Mouse (Mus musculus): ENCODE data around the gene Gjb1. TPM values are rescaled to one million over a fixed set of nuclear protein-coding genes. Genes with fewer than 3 reads are reported as not detected.
"Not testable (repeated sequence)": the region's sequence is repeated elsewhere in the genome, so short reads cannot be mapped to it uniquely, and the experiment has no call there.

Gjb1 gene
- not detected for total RNA-seq (2021)

DNA sequence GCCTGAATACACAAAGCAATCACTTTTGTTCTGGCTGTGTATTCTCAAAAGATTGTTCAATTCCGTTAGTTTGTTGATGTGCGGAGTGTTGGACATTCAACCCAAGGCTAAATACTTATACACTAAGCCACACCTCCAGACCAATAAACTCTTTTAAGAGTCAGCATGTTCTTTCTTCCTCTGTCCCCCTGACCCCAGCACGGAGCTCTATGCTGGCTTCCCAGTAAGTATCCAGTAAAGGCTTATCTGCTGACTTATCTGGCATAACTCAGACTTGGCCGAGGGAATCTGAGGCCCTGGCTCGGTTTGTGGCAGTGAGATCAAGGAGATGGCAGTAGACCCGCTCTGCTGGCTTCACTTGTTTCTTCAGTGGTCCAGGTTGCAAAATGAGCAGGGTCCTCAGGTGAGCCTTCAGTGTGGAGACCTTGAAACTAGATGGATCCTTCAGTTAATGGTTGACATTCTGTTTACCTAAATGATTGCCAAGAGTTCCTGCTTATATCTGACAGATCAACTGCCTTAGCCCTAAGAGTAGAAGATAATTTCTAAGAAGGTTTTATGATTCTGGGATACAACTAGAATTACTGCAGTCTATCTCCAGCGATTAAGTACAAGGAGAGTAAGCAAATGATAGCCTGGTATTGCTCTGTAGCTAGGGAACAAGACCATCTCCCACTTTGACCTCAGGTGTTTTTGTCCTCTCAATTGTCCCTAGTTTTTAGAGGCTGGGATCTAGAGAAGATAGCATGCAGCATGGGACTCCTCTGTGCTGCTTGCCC, at the start of gene Gjb1:
Gene Gjb1 (plus strand): TSS at position 189 of the 779 bp plus-strand sequence.
- DNase-seq, result no peak

DNA sequence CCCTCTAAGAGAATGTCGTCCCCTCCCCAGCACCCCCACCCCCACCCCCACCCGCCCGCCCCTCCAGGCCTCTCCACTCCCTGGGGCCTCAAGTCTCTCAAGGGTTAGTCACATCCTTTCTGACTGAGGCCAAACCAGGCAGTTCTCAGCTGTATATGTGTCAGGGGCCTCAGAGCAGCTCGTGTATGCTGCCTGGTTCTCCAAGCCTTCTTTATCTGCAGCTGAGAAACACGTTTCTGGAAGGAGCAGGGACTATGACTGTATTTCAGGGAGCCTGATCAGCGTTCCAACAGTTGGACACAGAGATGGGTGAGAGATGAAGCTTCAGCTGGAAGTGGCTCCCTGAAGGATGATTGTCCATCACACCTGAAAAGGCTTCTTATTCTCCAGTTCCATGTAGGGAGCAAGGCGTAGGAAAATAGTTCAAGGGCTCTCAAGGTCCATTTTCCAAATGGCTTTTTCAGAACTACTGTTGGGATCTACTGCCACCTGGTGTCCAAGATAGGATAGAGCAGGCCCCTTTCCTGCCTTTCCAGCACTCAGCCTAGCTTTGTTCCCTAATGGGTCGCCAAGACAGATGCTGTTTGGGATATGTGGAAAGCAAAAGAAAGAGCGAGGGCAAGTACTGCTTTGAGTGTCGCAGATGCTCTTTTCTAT, 46.7 kb upstream of the Gjb1 start:
- DNase-seq, result peak; percentile 73

- no peak for DNase-seq
Observed at GRCm38 (mm10) chrX:101332031-101332374, 44.2 kb upstream of the Gjb1 start.

DNA sequence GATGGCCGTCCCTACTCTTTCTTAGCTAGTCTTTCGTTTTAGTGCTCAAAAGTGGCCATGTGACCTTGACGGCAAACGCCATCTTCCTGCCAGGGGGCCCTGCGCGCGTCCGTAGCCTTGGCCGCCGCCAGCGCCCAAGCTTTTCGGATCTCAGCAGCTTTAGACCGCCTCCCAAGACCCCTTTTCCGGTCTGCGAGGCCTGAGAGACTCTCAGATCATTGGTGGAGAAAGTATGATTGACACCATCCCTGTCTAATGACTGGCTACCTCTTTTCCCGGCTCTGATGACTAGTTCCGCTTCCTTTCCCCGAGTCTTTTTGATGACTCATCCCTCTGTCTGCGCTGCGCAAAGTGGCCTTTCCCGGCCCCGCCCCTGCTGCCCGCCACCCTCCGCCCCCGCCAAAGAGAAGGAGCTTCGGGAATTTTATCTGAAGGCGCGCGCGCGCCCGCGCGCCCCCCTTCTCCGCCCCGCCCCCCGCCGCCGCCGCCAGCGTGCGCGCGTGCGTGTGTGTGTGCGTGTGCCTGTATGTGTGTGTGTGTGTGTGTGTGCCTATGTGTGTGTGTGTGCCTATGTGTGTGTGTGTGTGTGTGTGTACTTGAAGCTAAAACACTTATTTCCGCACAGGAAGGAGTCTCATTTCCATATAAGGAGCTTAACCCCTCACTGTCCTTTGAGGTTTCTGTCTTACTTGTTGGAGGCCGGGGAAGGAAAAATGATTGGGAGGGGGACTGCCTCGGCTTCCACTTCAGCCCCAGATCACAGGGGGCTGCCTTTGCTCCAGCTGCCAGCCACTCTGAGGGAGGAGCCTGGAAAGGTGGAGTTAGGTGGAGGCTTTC, 43.6 kb upstream of the Gjb1 start:
- DNase-seq, result peak; percentile 86

DNA sequence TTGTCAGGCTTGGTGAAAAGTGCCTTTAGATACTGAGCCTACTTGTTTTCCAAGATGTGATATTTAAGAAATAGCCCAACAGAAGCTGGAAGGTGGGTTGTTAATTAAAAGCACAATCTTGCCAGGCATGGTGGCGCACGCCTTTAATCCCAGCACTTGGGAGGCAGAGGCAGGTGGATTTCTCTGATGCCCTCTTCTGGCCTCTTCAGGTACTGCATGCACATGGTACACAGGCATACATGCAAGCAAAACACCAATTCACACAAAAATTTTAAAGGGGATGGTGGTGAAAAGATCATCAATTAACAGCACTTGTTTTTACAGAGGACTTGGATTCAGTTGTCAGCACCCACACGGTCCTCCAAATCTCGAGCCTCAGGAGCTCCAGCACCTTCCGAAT, 41.6 kb upstream of the Gjb1 start:
- no peak for DNase-seq

- no peak for DNase-seq
Observed at GRCm38 (mm10) chrX:101338666-101339065, 37.5 kb upstream of the Gjb1 start.

GRCm38 (mm10) chrX:101342837-101343236, 33.3 kb upstream of the Gjb1 start:
- DNase-seq, result not testable (repeated sequence)

DNA sequence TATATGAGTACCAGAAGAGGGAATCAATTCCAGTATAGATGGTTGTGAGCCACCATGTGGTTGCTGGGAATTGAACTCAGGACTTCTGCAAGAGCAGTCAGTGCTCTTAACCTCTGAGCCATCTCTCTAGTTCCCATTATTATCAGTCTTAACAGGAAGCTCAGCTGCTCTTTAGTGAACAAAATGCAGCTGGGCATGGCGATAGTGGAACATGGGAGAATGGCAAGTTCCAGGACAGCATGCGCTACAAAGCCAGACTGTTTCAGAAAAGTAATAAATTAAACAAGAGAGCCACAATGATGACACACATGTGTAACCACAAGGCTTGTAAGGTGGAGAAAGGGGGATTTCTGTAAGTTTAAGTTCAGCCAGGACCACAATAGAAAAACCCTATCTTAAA, 30.7 kb upstream of the Gjb1 start:
- no peak for DNase-seq

- no peak for DNase-seq
Observed at GRCm38 (mm10) chrX:101346475-101346874, 29.7 kb upstream of the Gjb1 start.

- no peak for DNase-seq
Observed at GRCm38 (mm10) chrX:101351188-101351587, 25.0 kb upstream of the Gjb1 start.

- DNase-seq, result peak; percentile 21
Observed at GRCm38 (mm10) chrX:101358902-101359301, 17.3 kb upstream of the Gjb1 start.

GRCm38 (mm10) chrX:101369001-101369400, 7.2 kb upstream of the Gjb1 start:
- DNase-seq, result no peak

GRCm38 (mm10) chrX:101370573-101370972, 5.6 kb upstream of the Gjb1 start:
- DNase-seq, result no peak

DNA sequence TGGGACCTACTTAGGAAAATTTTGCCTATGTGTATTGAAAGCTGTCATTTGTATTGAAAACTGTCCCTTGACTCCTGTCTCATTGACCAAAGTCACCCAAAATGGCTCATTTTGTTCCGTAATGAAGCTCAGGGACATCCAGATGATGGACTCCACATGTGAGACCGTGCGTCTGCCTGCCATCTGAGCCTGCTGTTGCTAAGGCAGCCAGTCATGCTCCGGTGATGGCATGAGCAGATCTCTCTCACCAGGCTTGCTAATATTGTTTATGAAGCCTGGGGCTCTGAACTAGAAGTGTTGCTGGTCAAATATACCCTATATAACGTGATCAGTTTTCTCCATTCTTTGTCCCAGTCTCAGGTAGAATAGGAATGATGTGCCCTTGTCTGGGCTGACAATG, 3.2 kb upstream of the Gjb1 start:
- DNase-seq, result no peak

- DNase-seq, result no peak
Observed at GRCm38 (mm10) chrX:101377076-101377475, 898 bp downstream of the Gjb1 start.

- no peak for DNase-seq
Observed at GRCm38 (mm10) chrX:101379744-101380143, 3.6 kb downstream of the Gjb1 start.

DNA sequence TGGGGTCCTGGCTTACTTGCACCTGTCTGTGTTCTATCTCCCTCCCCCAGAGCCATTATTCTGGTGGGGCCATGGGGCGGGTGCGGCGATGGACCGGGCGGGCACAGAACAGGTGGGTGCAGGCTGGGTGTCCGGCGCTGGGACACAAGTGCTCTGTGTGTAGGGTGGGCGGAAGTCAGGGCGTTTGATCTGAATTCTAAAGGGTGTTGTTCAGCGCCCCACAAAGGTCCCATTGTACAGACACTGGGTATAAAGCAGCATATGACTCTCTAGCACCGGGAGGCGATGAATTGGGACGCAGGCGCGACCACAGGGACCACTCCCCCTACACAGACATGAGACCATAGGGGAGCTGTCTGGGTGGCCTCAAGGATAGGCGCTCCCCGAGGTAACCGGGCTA, 7.3 kb downstream of the Gjb1 start:
- no peak for DNase-seq

- no peak for DNase-seq
Observed at GRCm38 (mm10) chrX:101384439-101385137, 8.4 kb downstream of the Gjb1 start.

GRCm38 (mm10) chrX:101386222-101386621, 10.0 kb downstream of the Gjb1 start:
- DNase-seq, result no peak

- no peak for DNase-seq
Observed at GRCm38 (mm10) chrX:101388866-101389537, 12.8 kb downstream of the Gjb1 start.

DNA sequence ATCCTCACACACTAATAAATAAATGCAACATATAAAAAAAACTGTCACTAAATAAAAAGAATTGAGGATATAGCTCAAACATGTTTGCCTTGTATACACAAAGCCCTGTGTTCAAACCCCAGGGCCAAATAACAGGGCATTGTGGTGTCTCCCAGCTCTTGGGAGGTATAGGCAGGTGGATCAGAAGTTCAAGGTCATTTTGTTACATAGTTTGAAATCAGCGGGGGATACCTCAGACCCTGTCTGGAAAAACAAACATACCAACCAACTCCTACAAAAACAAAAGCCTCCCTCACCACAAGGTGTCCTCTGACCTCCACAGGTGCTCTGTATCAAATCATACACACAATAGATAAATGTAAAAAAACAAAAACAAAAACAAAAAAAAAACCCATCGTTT, 18.2 kb downstream of the Gjb1 start:
- DNase-seq, result no peak

- no peak for DNase-seq
Observed at GRCm38 (mm10) chrX:101396459-101396858, 20.3 kb downstream of the Gjb1 start.

Data from heart, postnatal 4 days (tissue).